Mouse (Mus musculus) R1 (cell line): Measurements from ENCODE around the gene Rph3a.

ENCODE experiments used
- DNase-seq: peaks from one replicate; pipeline ENCODE4 v3.0.0-alpha.2; 2018; ENCODE audit warnings: low read depth, low spot score

Gene Rph3a

DNA sequence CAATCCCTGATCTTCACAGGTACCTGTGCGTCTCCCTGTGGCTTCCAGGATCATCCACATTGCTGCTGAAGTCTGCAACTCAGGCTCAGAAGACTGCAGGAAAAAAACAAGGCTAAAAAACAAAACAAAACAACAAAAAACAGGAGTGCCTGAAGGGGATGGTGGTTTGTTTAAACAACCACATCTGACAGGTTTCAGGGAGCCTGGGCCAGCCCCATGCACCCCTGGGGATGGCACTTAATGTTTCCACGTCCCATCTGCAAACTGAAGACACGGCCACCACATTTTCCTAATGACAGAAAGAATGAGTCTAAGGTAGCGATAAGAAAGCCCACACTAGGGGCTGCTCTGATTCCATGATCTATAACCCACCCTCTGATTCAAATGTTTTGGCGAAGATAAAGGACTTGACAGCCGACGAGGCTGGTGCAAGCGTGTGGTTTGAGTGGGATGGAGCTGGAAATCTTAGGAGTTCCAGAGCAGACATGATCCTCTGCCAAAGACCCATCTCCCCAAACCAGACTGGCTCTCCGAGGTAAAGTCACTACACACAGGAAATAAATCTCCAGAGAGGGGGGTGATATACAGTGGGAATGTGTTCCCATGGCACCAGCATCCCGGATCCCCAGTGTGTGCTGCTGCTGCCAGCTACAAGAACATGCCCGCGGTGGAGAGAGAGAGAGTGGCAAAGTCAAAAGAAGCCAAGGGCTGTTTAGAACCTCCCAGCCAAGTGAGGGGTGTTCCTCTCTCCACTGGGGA lies at the start of gene Rph3a:
TSS of gene Rph3a (minus strand) at position 282 of the 759 bp plus-strand sequence.
- no peak for DNase-seq

DNA sequence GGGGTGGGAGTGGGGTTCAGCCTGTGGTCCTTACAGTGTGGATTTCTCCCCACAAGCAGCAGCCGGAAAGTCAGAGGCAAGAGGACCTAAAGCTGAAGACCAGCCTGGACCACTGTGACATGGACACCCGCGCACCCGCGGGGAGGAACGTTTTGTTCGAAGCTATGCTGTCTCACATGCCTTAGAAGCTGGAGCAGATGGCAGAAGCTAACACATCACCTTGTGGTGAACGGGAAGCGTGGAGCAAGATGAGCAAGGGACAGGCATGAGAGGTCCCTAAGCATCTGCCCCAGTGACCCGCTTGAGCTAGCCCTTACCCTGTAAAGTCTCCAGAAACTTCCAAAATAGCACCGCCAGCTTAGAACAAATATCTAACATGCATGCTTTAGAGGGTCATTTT lies 48.4 kb upstream of the Rph3a start:
- no peak for DNase-seq

DNA sequence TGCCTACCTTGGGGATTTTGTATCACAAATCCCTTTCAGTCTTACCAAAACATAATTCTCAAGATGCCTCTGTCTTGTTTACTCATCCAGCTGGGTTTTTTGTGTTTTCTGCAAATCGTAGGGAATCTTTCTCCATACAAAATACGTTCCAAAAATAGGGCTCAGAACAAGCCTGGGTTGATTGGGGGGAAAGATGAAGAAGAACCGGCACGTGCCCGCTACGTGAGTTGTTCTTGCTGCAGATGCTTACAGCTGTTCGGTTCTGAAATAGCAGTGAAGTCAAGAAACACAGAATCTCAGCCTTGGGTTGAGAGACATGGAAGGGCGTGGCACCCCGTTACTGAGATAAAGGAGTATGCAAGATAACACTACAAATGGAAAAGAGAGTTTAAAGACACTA lies 44.0 kb upstream of the Rph3a start:
- DNase-seq, result no peak

DNA sequence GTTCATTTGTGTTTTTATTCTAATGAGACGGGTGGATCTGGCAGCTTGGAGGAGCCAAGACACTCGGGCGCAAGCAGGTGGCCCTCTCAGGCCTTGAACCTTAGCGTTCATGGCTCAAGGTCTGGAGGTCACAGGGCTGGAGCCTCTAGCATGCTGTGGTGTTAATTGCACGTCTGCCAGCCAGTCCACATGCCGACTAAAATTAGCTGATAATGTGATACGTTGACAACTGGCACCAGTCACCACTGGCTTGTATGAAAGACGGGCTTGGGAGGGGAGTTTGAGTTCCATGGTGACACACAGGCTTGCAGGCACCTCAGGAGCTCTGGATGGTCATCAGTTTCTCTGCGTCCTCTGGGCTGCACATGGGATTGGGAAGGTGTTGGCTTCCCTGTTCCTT lies 31.9 kb upstream of the Rph3a start:
- DNase-seq, result no peak

DNA sequence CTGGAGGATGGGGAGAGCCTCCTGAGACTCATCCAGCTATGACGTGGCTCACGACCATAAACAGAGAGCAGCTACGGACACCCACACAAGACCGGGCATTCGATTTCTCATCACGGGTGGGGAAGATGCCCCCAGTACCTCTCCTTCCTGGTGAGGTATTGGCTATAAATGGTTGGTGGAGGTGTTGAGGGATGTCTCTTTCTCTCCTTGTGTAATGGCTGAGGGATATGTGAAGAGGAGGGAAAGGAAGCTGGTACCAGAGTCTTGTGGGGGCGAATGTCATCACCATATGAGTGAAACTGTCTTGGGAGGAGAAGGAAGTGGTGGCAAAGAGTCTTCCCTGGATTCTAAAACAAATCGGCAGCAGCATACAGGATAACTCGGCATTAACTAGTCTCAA lies 29.6 kb upstream of the Rph3a start:
- DNase-seq, result no peak

DNA sequence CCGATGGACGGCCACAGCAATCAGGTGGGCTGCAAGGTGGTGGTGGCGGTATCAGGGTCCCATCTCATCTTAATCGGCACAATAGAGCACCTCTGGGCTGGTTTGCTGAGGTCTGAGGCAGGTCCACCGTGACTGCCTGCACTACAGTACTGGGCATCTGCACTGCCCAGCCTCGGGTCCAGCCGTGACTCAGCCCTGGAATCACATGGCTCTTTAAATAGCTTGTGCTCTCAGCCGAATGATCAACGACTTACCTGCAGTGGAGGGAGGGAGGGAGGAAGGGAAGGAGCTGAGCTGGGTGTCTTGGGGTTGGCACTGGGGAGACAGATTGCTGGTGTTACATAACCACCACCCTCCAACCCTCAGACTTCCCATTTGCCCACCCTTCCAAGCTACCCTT lies 20.3 kb upstream of the Rph3a start:
- no peak for DNase-seq

DNA sequence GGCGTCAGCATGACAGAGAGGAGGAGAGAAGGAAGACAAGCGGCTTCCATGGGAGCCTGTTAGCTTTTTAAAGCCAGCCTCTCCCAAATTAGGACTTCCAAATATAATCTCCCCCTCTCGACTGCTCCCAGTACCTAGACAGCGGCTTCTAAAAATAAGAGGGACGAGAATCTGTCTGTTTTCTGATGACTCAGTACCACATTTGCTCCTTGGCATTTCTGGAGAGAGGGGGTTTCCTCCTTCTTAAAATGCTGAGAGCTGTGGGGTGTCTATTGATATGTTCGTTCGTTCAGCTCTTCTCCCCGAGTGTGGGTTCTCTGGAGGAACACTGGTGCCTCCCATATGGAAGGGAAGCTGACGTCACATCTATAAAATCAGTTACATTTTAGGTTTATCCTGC lies 9.6 kb upstream of the Rph3a start:
- no peak for DNase-seq

DNA sequence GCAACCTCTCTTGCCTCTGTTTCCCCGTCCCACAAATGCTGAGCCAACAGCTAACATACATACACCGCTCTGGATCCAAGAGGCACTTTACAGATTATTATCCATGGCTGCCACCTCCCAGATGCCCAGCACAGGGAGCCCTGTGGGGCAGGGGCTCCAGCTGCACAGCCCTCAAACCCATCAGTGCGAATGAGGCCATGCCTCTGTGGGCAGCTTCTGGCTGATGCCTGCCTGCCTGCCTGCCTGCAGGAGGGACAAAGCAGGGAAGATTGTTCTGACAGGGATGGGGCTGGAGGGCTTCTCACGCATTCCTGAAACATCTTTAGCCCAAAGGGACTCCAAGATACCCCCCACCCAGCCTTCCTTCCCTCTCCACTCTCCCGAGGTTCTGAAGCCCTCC lies 7.8 kb upstream of the Rph3a start:
- DNase-seq, result no peak

DNA sequence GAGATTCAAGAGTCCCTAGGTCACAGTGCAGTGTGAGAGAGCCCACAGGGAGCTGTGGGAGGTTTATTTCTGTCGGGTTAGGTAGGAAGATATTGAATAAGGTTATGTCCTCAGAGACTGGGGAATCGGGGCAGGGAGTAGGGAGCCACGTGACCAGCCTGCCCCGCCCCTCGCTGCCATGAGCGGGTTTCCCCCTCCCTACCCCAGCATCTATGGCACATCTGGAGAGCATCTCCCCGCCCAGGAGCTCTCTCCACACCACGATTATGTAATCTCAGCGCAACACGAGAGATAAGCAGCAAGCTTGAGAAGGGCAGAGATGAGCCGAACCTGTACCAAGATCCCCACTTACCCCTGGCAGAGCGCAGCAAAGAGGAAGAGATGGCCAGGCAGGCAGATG lies 6.5 kb upstream of the Rph3a start:
- no peak for DNase-seq

DNA sequence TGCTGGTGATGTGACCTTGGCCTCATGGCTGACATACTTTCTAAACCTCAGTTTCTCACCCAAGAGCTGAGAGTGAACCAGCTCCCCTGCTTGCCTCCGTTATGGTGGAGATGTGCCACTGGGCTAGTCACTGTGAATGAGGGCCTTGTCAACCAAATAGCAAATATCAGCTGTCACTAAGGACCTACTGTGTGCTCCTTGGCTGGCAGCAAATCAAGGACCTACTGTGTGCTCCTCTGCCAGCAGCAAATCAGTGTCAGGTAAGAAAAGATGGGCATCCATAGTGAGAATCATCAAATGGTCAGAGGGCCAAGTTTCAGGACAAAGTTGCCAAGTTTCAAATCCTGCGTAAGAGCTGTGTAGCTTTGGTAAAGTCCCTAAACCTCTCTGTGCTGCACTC lies 4.6 kb upstream of the Rph3a start:
- DNase-seq, result no peak

DNA sequence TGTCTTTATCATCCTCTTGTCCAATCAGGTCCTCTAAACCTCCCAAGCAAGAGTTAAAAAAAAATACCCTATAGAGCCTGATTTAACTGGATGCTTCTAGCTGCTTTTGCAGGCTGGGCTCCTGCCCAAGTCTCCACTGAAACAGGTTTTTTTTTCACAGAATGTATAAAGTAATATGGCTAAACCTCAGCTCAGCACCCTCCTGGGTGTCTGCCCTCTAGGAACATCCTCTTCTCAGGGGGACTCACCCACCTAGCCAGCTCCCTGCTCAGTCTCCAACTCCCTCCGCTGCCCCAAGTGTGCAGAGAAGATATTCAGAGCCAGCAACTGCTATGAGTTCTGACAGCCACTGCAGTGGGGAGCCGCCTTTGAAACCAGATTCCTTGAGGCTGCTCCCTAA lies 2.1 kb upstream of the Rph3a start:
- no peak for DNase-seq

DNA sequence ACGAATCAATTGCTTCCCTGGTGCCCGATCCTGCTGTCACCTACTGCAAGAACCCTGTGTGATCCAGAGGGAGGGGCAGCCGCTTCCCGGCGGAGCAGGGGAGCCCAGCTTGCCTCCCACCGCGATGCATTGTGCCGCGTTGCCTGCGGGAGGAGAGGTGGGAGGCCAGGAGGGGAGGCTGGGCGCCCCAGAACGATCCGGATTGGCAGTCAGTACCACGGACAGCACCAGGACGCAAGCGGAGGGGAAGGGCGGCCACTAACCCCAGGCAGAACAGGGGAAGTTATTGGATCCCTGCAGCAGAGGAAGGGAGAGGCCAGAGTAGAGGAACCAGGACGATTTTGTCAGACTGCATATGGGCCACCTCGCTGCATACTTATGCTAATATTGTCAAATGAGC lies 486 bp downstream of the Rph3a start:
- peak; percentile 85 for DNase-seq

DNA sequence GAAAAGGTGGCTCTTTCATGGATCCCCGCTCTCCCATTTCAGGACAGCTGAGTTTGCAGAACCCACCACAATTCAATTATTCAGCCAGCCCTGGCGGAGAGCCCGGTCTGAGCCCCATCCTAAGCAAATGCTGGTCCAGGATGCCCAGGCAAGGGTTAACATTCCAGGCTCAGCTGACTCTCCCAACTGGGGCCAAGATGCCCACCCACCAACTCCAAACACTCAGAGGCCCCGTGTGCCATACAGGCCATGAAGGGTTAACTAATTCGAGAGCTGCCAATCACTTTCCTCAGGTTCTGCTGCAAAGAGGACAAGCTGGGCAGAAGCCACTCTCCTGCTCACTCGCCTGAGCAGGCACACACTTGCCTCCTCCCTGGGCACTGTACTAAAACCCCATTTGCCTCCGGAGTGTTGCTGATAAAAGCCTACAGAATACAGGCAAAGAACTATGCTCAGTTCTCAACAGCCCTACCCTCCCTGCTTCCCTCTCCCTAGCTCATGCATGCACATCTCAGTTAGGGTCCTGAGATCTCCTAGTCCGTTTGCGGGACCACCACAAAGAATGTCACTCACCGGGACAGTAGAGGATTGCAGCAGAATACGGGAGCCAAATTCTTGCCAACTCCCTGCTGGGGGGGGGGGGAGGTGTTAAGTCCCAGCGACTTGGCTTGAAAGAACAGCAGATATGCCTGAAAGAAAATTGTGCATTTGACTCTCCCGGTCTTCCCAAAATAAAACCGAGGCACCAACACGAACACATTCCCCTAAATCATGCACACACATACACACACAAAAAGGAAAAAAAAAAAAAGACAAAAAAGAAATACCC lies 1.3 kb downstream of the Rph3a start:
- no peak for DNase-seq

DNA sequence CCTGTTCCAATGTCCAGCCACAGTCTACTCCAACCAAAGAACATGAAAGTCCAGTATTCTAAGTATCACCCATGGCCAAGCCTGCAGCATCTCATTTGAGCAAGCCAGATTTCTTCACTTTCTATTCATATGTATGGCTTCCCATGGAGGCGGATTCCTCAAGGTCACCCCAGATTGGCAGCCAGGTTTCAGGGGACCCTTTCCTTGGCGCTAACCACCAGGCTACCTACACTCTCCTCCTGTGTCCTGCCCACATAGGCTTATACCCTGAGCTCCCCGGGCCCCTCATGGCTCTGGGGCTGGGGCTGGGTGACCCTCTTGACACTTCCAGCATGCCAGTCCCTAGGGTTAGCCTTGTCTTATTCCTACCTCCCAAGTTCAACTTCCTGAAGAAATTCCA lies 2.3 kb downstream of the Rph3a start:
- no peak for DNase-seq

DNA sequence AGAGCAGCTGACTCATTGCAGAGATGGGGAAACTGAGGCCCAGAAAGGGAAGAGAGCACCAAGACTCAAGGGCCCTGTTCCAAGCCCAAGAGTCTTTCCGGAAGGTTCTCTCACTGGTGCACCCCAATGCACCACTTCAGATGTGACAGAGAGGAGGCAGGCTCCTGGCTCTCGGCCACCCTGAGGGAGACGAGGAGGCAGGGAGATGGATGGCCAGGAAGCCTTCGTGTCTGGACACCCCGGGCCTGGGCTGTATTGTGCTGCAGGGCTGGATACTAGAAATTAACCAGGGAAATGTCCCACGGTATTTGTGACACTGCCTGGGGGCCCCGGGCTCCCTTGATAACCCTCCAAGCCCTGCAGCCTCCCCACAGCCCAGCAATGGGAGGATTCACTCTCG lies 2.8 kb downstream of the Rph3a start:
- DNase-seq, result no peak

DNA sequence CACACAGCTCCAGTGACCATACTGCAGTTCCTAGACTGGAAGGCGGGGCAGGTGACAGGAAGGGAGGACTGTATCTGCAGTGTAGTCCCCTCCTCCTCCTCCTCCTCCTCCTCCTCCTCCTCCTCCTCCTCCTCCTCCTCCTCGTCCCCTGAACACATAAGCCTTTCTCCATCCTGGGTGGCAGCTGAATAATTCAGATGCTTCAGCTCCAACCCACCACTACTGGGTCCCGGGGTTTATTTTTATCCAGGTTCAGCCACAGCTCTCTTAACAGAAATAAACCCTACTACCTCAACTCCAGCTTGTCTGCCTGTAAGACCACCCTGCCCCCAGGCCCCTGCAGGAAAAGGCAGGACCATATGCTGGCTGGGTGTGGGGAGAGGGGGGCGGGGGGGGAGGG lies 3.7 kb downstream of the Rph3a start:
- DNase-seq, result no peak

DNA sequence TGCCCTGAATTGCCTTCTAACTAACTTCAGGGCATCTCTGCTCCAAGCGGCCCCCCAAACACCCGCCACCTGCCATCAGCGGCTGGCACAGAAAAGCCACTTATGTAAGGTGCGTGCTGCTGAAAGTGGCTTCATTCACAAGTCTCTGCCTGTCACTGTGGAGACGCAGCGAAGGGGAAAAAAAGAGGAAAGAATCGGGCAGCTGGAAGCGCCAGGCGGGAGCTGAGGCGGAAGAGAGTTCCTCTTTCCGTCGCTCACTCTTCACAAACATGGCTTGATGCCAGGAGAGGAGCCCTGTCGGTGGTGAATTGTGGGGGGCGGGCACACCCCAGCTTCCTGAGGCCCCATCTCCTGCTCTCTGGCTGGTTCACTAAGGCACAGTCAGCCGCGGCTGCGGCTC lies 6.1 kb downstream of the Rph3a start:
- no peak for DNase-seq

DNA sequence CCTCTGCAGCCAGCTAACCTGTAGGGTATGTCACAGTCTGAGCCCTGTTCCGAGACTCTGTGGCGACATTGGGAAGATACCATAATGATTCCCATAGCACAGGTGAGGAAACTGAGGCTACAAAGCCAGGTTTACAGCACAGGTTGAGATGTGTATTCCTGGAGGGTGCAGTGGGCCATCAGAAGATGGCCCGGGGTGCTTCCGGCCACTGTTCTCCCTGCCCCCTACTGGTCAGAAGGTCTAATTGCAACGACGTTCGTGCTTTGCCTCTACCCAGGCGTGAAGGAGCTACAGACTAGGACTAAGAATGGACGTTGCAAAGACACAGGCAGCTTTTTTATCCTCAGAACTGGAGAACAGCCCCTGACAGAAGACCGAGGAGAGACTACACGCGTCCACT lies 10.3 kb downstream of the Rph3a start:
- peak; percentile 54 for DNase-seq

DNA sequence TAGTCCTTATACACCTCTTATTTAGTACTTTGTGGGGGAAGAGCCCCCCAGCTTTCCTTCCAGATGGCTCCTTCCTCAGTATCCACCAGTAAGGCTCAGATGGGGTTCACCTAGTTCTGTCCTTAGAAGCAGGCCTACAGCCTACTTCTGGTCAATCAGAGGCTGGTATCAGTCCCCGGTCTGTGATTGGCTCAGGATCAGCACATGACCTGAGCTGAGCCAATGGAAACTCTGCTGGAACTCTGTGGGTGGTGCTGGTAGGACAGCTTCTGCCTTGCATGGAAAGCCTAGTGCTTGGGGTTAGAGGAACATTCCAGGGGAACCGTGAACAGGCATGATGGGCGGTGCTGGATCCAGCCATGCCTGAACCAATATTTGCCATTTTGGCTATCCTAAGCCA lies 21.5 kb downstream of the Rph3a start:
- peak; percentile 82 for DNase-seq

DNA sequence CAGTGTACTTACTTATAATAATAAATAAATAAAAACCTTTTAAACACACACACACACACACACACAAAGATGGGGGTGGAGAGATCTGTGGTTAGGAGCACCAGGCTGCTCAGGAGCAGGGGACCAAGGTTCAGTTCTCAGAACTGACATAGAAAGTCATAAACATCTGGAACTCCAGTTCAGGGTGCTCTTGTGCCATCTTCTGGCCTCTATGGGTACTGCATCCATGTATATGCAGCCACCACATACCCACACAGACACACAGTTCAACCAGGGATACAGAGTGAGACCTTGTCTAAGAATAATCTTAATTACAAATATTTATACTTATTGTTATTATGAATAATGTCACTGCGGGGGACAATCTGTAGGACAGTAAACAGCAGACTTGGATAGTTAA lies 26.9 kb downstream of the Rph3a start:
- peak; percentile 62 for DNase-seq

DNA sequence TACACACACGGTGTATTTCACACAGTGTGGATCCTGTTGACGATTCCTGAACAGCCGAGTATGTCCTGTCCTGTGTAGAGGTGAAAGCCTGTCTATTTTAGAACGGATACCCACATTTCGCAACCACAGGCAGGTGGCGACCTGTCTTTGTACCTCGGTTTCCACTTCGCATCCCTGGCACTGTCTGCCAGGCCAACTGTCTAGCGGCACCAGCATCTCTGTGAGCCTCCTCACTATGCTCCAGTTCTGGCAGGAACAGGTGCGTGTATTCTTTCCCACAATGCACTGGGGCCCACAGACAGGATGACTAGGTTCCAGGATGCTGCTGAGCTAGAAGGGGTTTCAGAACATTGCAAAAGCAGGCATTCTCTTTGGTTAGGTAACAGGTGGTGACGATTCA lies 28.7 kb downstream of the Rph3a start:
- peak; percentile 38 for DNase-seq

DNA sequence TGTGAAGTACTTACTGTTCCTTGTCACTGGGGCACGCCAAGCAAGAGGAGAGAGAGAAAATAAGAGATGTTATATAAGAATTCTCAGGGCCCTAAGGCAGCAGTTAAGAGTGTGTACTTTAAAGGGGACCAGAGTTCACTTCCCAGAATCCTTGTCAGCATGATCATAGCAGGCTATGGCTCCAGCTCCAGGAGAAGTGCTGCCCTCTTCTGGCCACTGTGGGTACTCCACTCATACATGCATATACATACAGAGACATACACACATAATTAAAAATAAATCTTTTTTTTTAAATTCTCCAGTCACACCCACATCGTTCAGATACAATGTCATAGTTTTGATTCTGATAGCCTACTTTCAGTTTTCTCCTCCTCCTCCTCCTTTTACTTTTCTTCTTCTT lies 29.8 kb downstream of the Rph3a start:
- peak; percentile 50 for DNase-seq

DNA sequence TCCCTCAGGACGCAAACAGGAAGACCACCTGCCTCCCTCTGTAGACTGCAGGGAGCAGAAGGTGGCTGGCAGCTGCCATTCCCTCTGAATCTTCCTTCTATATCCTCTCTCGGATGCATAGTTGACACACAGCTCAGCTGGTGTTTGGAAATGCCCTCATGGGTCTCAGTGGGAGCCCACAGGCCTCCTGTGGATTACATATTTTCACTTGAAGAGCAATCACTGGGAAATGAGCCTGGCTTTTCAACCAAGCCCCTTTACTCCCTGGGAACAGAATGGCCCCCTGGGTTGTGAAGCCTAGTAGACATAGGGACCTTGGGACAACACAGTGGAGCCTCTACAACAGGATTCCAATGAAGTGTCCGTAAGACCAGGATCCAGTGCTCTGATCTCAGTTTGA lies 33.8 kb downstream of the Rph3a start:
- peak; percentile 45 for DNase-seq
